ENCODE assay signal across 9 mouse cellular contexts in genomic region chr9:115870168-115870567, GRCm38 (mm10). TPM values are rescaled to one million over a fixed set of nuclear protein-coding genes. Genes with fewer than 3 reads are reported as not detected.
A peak's percentile ranks its signal among the peaks of the same experiment; 100 is the strongest.
DNase-seq lines count a peak whose midpoint lies in the region; TF ChIP-seq lines count a peak whose summit lies in the region.
"Had no signal": no experiment of that assay in that cellular context is flagged by ENCODE, and none has a peak within 500 bp of the region (broad histone marks: within the 10 kb centered on the region; RNA-seq: fewer than 3 reads in every experiment).

No protein-coding gene starts in this region.

- peak; percentile 73 for TF ChIP-seq CTCF in layer of hippocampus, adult 2 months (conservative IDR thresholded peaks at IDR 0.05)

- H3K27ac ChIP-seq in layer of hippocampus, adult 2 months: no peak overlapping the region
- H3K27ac ChIP-seq: heart, embryonic 15.5 days had no signal

- H3K4me3 ChIP-seq in layer of hippocampus, adult 2 months: no peak overlapping the region
- H3K4me3 ChIP-seq: heart, embryonic 15.5 days had no signal

- DNase-seq in cerebellum, postnatal 10 days: peak; percentile 34 to 35
- DNase-seq in cerebellum, adult 8-10 months: no peak
- DNase-seq in layer of hippocampus, adult 2 months (ENCODE audit: low spot score in 2 of 2): peak in 1 of 2 experiments; percentile 35
- no peak for DNase-seq in layer of hippocampus, adult 9-11 months
- peak; percentile 21 to 34 for DNase-seq in right cerebral cortex, adult 2 months (ENCODE audit: low spot score in 2 of 2)
- no peak for DNase-seq in right cerebral cortex, postnatal 14 days
- DNase-seq in retina, postnatal 1 day: peak; percentile 20
- no peak for DNase-seq in gastrocnemius, postnatal 4 days (ENCODE audit: low spot score in 2 of 2)

RNA-seq across cellular contexts. Expression of gene Gadl1, which starts 39.1 kb away (rescaled TPM):
- under 1 TPM; 0.36 to 0.49 TPM for total RNA-seq in layer of hippocampus, adult 2 months (2021)
- total RNA-seq in gastrocnemius, postnatal 4 days (2021): 10 to 100 TPM; 18.4 to 22.9 TPM

Comparison
In these comparisons a context has a peak if more than half of its experiments do, and no peak if none do; other contexts are left out.
1. DNase-seq: peak in cerebellum, postnatal 10 days (2 of 2), right cerebral cortex, adult 2 months (2 of 2) and retina, postnatal 1 day (single experiment); none in cerebellum, adult 8-10 months (single experiment), layer of hippocampus, adult 9-11 months (single experiment), right cerebral cortex, postnatal 14 days (single experiment) and gastrocnemius, postnatal 4 days (0 of 2).
2. RNA of gene Gadl1, which starts 39.1 kb away (total RNA-seq): 18.4 to 22.9 TPM in gastrocnemius, postnatal 4 days; 0.36 to 0.49 TPM in layer of hippocampus, adult 2 months; every median in the first group is over 10 times any median in the second.